Mouse (Mus musculus) embryo, embryonic 10 days (tissue): ENCODE data around the gene Snx30.

ENCODE experiments used
- DNase-seq: peaks from one replicate; pipeline ENCODE4 v3.0.0-alpha.2; 2015; ENCODE audit warnings: low spot score

The Snx30 gene

GRCm38 (mm10) chr4:59873240-59873639 is 67.6 kb downstream of the Snx30 start:
- DNase-seq = no peak

GRCm38 (mm10) chr4:59873830-59874229 is 68.2 kb downstream of the Snx30 start:
- DNase-seq = peak; percentile 16

- no peak for DNase-seq
Observed at GRCm38 (mm10) chr4:59876570-59876969, 70.9 kb downstream of the Snx30 start.

- DNase-seq = no peak
Observed at GRCm38 (mm10) chr4:59877025-59877424, 71.4 kb downstream of the Snx30 start.

- no peak for DNase-seq
Observed at GRCm38 (mm10) chr4:59878595-59878994, 73.0 kb downstream of the Snx30 start.

GRCm38 (mm10) chr4:59879444-59879843 is 73.8 kb downstream of the Snx30 start:
- DNase-seq = no peak

GRCm38 (mm10) chr4:59880725-59881124 is 75.1 kb downstream of the Snx30 start:
- DNase-seq = no peak

- DNase-seq = no peak
Observed at GRCm38 (mm10) chr4:59881210-59881609, 75.6 kb downstream of the Snx30 start.

GRCm38 (mm10) chr4:59884136-59884696 is 78.6 kb downstream of the Snx30 start:
- DNase-seq = no peak

- DNase-seq = no peak
Observed at GRCm38 (mm10) chr4:59886281-59886680, 80.6 kb downstream of the Snx30 start.

GRCm38 (mm10) chr4:59887011-59887410 is 81.4 kb downstream of the Snx30 start:
- no peak for DNase-seq

GRCm38 (mm10) chr4:59888014-59888413 is 82.4 kb downstream of the Snx30 start:
- DNase-seq = no peak

GRCm38 (mm10) chr4:59890086-59890600 is 84.5 kb downstream of the Snx30 start:
- no peak for DNase-seq

GRCm38 (mm10) chr4:59891723-59892416 is 86.2 kb downstream of the Snx30 start:
- DNase-seq = no peak

- DNase-seq = no peak
Observed at GRCm38 (mm10) chr4:59892731-59893130, 87.1 kb downstream of the Snx30 start.

GRCm38 (mm10) chr4:59894415-59894814 is 88.8 kb downstream of the Snx30 start:
- DNase-seq = no peak

- no peak for DNase-seq
Observed at GRCm38 (mm10) chr4:59894977-59895575, 89.4 kb downstream of the Snx30 start.

GRCm38 (mm10) chr4:59896000-59896399 is 90.4 kb downstream of the Snx30 start:
- no peak for DNase-seq

- no peak for DNase-seq
Observed at GRCm38 (mm10) chr4:59897814-59898520, 92.3 kb downstream of the Snx30 start.

- DNase-seq = no peak
Observed at GRCm38 (mm10) chr4:59898521-59898919, 92.9 kb downstream of the Snx30 start.

GRCm38 (mm10) chr4:59901810-59902209 is 96.2 kb downstream of the Snx30 start:
- DNase-seq = no peak

GRCm38 (mm10) chr4:59902547-59902946 is 96.9 kb downstream of the Snx30 start:
- peak; percentile 25 for DNase-seq

GRCm38 (mm10) chr4:59907092-59907491 is 101.5 kb downstream of the Snx30 start:
- no peak for DNase-seq
